Mouse (Mus musculus) G1E (cell line): ENCODE data around the gene Tbc1d9b.

Experiments
- CTCF ChIP-seq: IDR thresholded peaks from 2 replicates; pipeline ENCODE4 v1.5.1; 2012; ENCODE audit warnings: low read depth, low read length, inconsistent platforms, mixed read lengths
- GATA1 ChIP-seq: IDR thresholded peaks from 2 replicates; pipeline ENCODE4 v1.6.1; 2012; ENCODE audit warnings: borderline replicate concordance, low read length, inconsistent platforms, mixed read lengths
- GATA2 ChIP-seq: IDR thresholded peaks from 2 replicates; pipeline ENCODE4 v1.6.1; 2012; ENCODE audit warnings: low read depth, low read length, inconsistent platforms, borderline replicate concordance
- POLR2AphosphoS5 ChIP-seq: IDR thresholded peaks from 2 replicates; pipeline ENCODE4 v1.6.1; 2012; ENCODE audit warnings: low read depth, low read length, inconsistent platforms; ENCODE audit not compliant: insufficient replicate concordance
- TAL1 ChIP-seq: conservative IDR thresholded peaks from 2 replicates; pipeline ENCODE4 v1.6.1; 2012; ENCODE audit warnings: low read depth, low read length, inconsistent platforms, mixed read lengths

GRCm38 (mm10) chr11:50114329-50114728 lies 16.9 kb upstream of the Tbc1d9b start:
- TF ChIP-seq GATA1: no peak
- peak; percentile 91 for TF ChIP-seq CTCF
- TF ChIP-seq TAL1: no peak
- no peak for TF ChIP-seq GATA2
- no peak for TF ChIP-seq POLR2AphosphoS5
